Comparison of ENCODE assay signal across 8 mouse cellular contexts in the genomic region with DNA sequence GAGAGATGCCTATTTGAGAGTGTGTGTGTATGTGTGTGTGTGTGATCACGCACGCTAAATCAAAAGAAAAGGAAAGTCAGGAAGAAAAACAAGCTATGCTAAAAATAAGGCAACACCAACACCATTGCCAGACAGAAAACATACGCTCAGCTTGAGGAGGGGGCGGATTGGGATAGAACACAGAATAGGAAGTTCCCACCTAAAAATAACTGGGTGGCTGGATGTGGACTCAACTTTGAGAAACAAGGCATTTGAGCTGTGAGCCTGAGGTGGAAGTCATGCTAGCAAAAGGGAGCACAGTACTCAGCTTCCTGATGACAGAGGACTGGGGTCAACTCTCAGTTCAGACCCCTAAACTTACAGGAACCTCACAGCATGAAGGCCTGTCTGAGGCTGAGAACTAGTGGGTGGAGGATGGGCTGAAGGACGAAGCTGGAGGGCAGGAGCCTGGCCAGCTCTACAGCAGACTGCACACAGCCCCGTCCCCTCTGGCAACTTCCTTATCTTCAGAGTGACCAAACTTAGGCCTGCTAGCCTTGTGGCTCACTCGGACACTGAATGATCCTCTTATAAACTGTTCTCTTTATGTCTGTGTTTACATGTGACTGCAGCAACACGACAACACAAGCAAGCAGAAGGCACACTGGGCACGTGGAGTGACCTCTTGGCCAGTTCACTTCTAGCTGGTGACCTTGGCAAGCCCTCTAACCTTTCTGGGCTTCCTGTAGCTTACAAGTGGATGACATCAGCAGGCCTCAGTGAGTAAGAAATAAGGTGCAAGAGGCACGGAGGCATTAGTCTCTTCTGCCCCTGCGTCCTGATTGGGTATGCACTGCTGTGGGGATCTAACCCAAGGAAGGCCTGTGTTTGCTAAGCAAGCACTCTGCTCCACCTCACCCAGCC.
DNase-seq lines count a peak whose midpoint lies in the region; ATAC-seq lines count a peak whose summit lies in the region.

No protein-coding gene starts in this region.

- no peak for DNase-seq in embryonic facial prominence, embryonic 11.5 days (ENCODE audit: low spot score)
- DNase-seq in heart, postnatal 25 days (ENCODE audit: low spot score) = peak; percentile 38
- no peak for DNase-seq in limb, embryonic 10.5 days (ENCODE audit: low spot score)
- DNase-seq in urinary bladder, postnatal 25 days (ENCODE audit: low spot score) = no peak
- no peak for DNase-seq in gastrocnemius, postnatal 4 days (ENCODE audit: low spot score in 2 of 2)

- no peak overlapping the region for H3K9ac ChIP-seq in forebrain, embryonic 12.5 days
- no peak overlapping the region for H3K9ac ChIP-seq in forebrain, embryonic 16.5 days (replicated peaks; ENCODE audit: low read depth, low read length)
- no peak overlapping the region for H3K9ac ChIP-seq in embryonic facial prominence, embryonic 11.5 days (replicated peaks; ENCODE audit: low read length)

- intact Hi-C loops in heart, postnatal 25 days (cut with DNase I) = loop anchor here (5.0 kb wide), 1 partner anchor 55 kb away; no protein-coding TSS in a partner anchor

- H3K27me3 ChIP-seq in forebrain, embryonic 12.5 days = no peaks in the 10 kb centered on the region
- H3K27me3 ChIP-seq in forebrain, embryonic 16.5 days (replicated peaks; ENCODE audit: control insufficient read depth, insufficient read depth, low read length) = no peaks in the 10 kb centered on the region
- H3K27me3 ChIP-seq in embryonic facial prominence, embryonic 11.5 days (ENCODE audit: control insufficient read depth, insufficient read depth, low read length) = no peaks in the 10 kb centered on the region
- H3K27me3 ChIP-seq in limb, embryonic 10.5 days (ENCODE audit: low read depth, poor library complexity, severe bottlenecking) = no peaks in the 10 kb centered on the region

- H3K36me3 ChIP-seq in forebrain, embryonic 12.5 days (replicated peaks) = no peaks in the 10 kb centered on the region; the same call in 1 of the 2 replicates
- no peaks in the 10 kb centered on the region for H3K36me3 ChIP-seq in forebrain, embryonic 16.5 days (ENCODE audit: control insufficient read depth, insufficient read depth)
- no peaks in the 10 kb centered on the region for H3K36me3 ChIP-seq in embryonic facial prominence, embryonic 11.5 days (replicated peaks; ENCODE audit: control insufficient read depth, insufficient read depth, low read depth, low read length)
- H3K36me3 ChIP-seq in limb, embryonic 10.5 days = peaks cover 10% of the 10 kb centered on the region

- peaks cover 59% of the 10 kb centered on the region for H3K4me1 ChIP-seq in forebrain, embryonic 12.5 days
- peaks cover 51% of the 10 kb centered on the region for H3K4me1 ChIP-seq in forebrain, embryonic 16.5 days (replicated peaks; ENCODE audit: control insufficient read depth, insufficient read depth, low read length)
- peaks cover 8% of the 10 kb centered on the region for H3K4me1 ChIP-seq in embryonic facial prominence, embryonic 11.5 days (ENCODE audit: control insufficient read depth, insufficient read depth, low read length)
- peaks cover 80% of the 10 kb centered on the region for H3K4me1 ChIP-seq in limb, embryonic 10.5 days

- no peak overlapping the region for H3K4me3 ChIP-seq in forebrain, embryonic 12.5 days (replicated peaks)
- no peak overlapping the region for H3K4me3 ChIP-seq in forebrain, embryonic 16.5 days (replicated peaks; ENCODE audit: low read length)
- H3K4me3 ChIP-seq in embryonic facial prominence, embryonic 11.5 days (ENCODE audit: low read depth, low read length) = no peak overlapping the region
- H3K4me3 ChIP-seq in limb, embryonic 10.5 days = no peak overlapping the region

- ATAC-seq in forebrain, embryonic 12.5 days (ENCODE audit: low FRiP score) = no peak
- no peak for ATAC-seq in forebrain, embryonic 16.5 days
- ATAC-seq in embryonic facial prominence, embryonic 11.5 days (replicated peaks; ENCODE audit: insufficient number of reproducible peaks, low FRiP score, low TSS enrichment, low read depth) = 0 out of 2 replicates have a peak, but pooled peaks have one; percentile 36
- ATAC-seq in monocyte, adult 5-6 weeks (replicated peaks; ENCODE audit: insufficient number of reproducible peaks, low FRiP score, low TSS enrichment, poor library complexity, severe bottlenecking) = peak; percentile 66

- H3K9me3 ChIP-seq in forebrain, embryonic 12.5 days = no peaks in the 10 kb centered on the region
- peaks cover 5% of the 10 kb centered on the region; the same call in 1 of the 2 replicates for H3K9me3 ChIP-seq in forebrain, embryonic 16.5 days (ENCODE audit: control insufficient read depth, low read length)
- H3K9me3 ChIP-seq in embryonic facial prominence, embryonic 11.5 days (replicated peaks; ENCODE audit: control insufficient read depth, low read length) = no peaks in the 10 kb centered on the region; the same call in 1 of the 2 replicates
- H3K9me3 ChIP-seq in limb, embryonic 10.5 days (replicated peaks) = no peaks in the 10 kb centered on the region

- 80% methylated on average over 11 of the region's 11 CpGs for WGBS in forebrain, embryonic 12.5 days
- WGBS in forebrain, embryonic 16.5 days = 69% methylated on average over 11 of the region's 11 CpGs
- WGBS in embryonic facial prominence, embryonic 11.5 days = 51% methylated on average over 11 of the region's 11 CpGs
- WGBS in limb, embryonic 10.5 days = 59% methylated on average over 11 of the region's 11 CpGs

- H3K4me2 ChIP-seq in forebrain, embryonic 12.5 days = no peak overlapping the region
- H3K4me2 ChIP-seq in forebrain, embryonic 16.5 days (ENCODE audit: low read length) = no peak overlapping the region
- H3K4me2 ChIP-seq in embryonic facial prominence, embryonic 11.5 days (ENCODE audit: low read depth, low read length) = no peak overlapping the region

- H3K27ac ChIP-seq in forebrain, embryonic 12.5 days = peak overlapping the region; percentile 70; the same call in 1 of the 2 replicates
- H3K27ac ChIP-seq in forebrain, embryonic 16.5 days (ENCODE audit: low read length) = no peak overlapping the region; the same call in 1 of the 2 replicates
- no peak overlapping the region for H3K27ac ChIP-seq in embryonic facial prominence, embryonic 11.5 days (replicated peaks; ENCODE audit: low read depth, low read length)
- H3K27ac ChIP-seq in limb, embryonic 10.5 days = peak overlapping the region; percentile 67

Comparison
In these comparisons a context has a peak if more than half of its experiments do, and no peak if none do; other contexts are left out.
1. H3K27ac ChIP-seq: peak in forebrain, embryonic 12.5 days (single experiment) and limb, embryonic 10.5 days (single experiment); none in forebrain, embryonic 16.5 days (single experiment) and embryonic facial prominence, embryonic 11.5 days (single experiment).
2. ATAC-seq: peak in embryonic facial prominence, embryonic 11.5 days (single experiment) and monocyte, adult 5-6 weeks (single experiment); none in forebrain, embryonic 12.5 days (single experiment) and forebrain, embryonic 16.5 days (single experiment).